Mouse (Mus musculus): Measurements from ENCODE around the gene Pmel.

The Pmel gene

GRCm38 (mm10) chr10:128748252-128748864 is 44.4 kb downstream of the Pmel start:
- peak; percentile 78 for DNase-seq

Measured in lung, postnatal 14 days (tissue).